Mouse (Mus musculus) forebrain, embryonic 12.5 days (tissue): ENCODE results near the gene Bdnf. TPM values are rescaled to one million over a fixed set of nuclear protein-coding genes. Genes with fewer than 3 reads are reported as not detected.
A peak's percentile ranks its signal among the peaks of the same experiment; 100 is the strongest.

ENCODE experiments used
- ATAC-seq: fragments of 200-750 bp; cut with Nextera tagmentation; 2 replicates; pipeline ENCODE4 v1.8.0; 2017; ENCODE audit warnings: moderate TSS enrichment; ENCODE audit not compliant: low FRiP score
- H3K27ac ChIP-seq: fragments of 300-500 bp; sonication (generic); 2 replicates; pipeline ENCODE4 v1.5.1; 2016; ENCODE audit warnings: mild to moderate bottlenecking
- H3K27me3 ChIP-seq: fragments of 300-500 bp; sonication (generic); 2 replicates; pipeline ENCODE4 v1.6.1; 2016; ENCODE audit warnings: mild to moderate bottlenecking
- H3K36me3 ChIP-seq: fragments of 300-500 bp; sonication (generic); replicated peaks from 2 replicates; pipeline ENCODE4 v1.6.1; 2016; ENCODE audit warnings: mild to moderate bottlenecking
- H3K4me1 ChIP-seq: fragments of 300-500 bp; sonication (generic); 2 replicates; pipeline ENCODE4 v1.6.1; 2016
- H3K4me2 ChIP-seq: fragments of 300-500 bp; sonication (generic); 2 replicates; pipeline ENCODE4 v1.6.1; 2016; ENCODE audit warnings: mild to moderate bottlenecking, moderate library complexity
- H3K4me3 ChIP-seq: fragments of 300-500 bp; sonication (generic); replicated peaks from 2 replicates; pipeline ENCODE4 v1.5.1; 2016; ENCODE audit warnings: mild to moderate bottlenecking
- H3K9ac ChIP-seq: fragments of 300-500 bp; sonication (generic); 2 replicates; pipeline ENCODE4 v1.6.1; 2016; ENCODE audit warnings: mild to moderate bottlenecking
- H3K9me3 ChIP-seq: fragments of 300-500 bp; sonication (generic); 2 replicates; pipeline ENCODE4 v1.6.1; 2016
- whole genome bisulfite sequencing: fragments of 180-500 bp; shearing (Covaris S2); methylation state at CpG from one replicate; pipeline ENCODE4 v1.1.7; 2016; 5-methylcytosine and 5-hydroxymethylcytosine counted together
- polyA plus RNA-seq: library from polyadenylated mRNA; unstranded; fragments of >200 nt; fragmentation: Nextera tagmentation; extraction: Ambion mirVana; gene quantifications from 2 replicates; pipeline ENCODE4 v1.2.1, GENCODE M21; 2016

The Bdnf gene
- polyA plus RNA-seq, 1 experiment from 2014 or later = 1.1 TPM

- H3K9me3 ChIP-seq = no peaks in the 10 kb centered on the region
- H3K4me1 ChIP-seq = peaks cover 33% of the 10 kb centered on the region
- peak overlapping the region; percentile 77 for H3K4me2 ChIP-seq
- 0 out of 2 replicates have a peak, but pooled peaks have one; percentile 24 for ATAC-seq
- whole genome bisulfite sequencing = 2% methylated on average over 34 of the region's 34 CpGs
- H3K27ac ChIP-seq = no peak overlapping the region
- H3K4me3 ChIP-seq = peak overlapping the region; percentile 51
- no peaks in the 10 kb centered on the region for H3K36me3 ChIP-seq
- peak overlapping the region; percentile 51 for H3K9ac ChIP-seq
- peaks cover 55% of the 10 kb centered on the region for H3K27me3 ChIP-seq
Measured at GRCm38 (mm10) chr2:109692266-109693177, 18.0 kb downstream of the Bdnf start.

- Histone ChIP-seq H3K4me3 (peak overlapping the region; percentile 51), H3K27me3 (peaks cover 53% of the 10 kb centered on the region), H3K9me3 (no peaks in the 10 kb centered on the region), H3K4me1 (peaks cover 34% of the 10 kb centered on the region), H3K9ac (peak overlapping the region; percentile 51), H3K27ac (no peak overlapping the region), H3K4me2 (peak overlapping the region; percentile 77), H3K36me3 (no peaks in the 10 kb centered on the region)
- WGBS = under 1% methylated on average over 62 of the region's 67 CpGs
- ATAC-seq = peak; percentile 42
Measured at GRCm38 (mm10) chr2:109693178-109694115, 18.9 kb downstream of the Bdnf start.

GRCm38 (mm10) chr2:109694116-109694837 is 19.8 kb downstream of the Bdnf start:
- H3K4me2 ChIP-seq = peak overlapping the region; percentile 77
- H3K27me3 ChIP-seq = peaks cover 56% of the 10 kb centered on the region
- peak overlapping the region; percentile 51 for H3K9ac ChIP-seq
- no peak overlapping the region for H3K27ac ChIP-seq
- under 1% methylated on average over 25 of the region's 26 CpGs for WGBS
- ATAC-seq = peak; percentile 31; the same call in 1 of the 2 replicates
- H3K36me3 ChIP-seq = no peaks in the 10 kb centered on the region
- peak overlapping the region; percentile 51 for H3K4me3 ChIP-seq
- no peaks in the 10 kb centered on the region for H3K9me3 ChIP-seq
- H3K4me1 ChIP-seq = peaks cover 34% of the 10 kb centered on the region

GRCm38 (mm10) chr2:109694838-109695225 is 20.3 kb downstream of the Bdnf start:
- peak; percentile 76 for ATAC-seq
- Histone ChIP-seq H3K27ac (no peak overlapping the region), H3K4me2 (peak overlapping the region; percentile 77), H3K27me3 (peaks cover 56% of the 10 kb centered on the region), H3K9ac (peak overlapping the region; percentile 51; the same call in 1 of the 2 replicates), H3K4me3 (peak overlapping the region; percentile 51), H3K9me3 (no peaks in the 10 kb centered on the region), H3K36me3 (no peaks in the 10 kb centered on the region), H3K4me1 (peaks cover 34% of the 10 kb centered on the region)
- 0% methylated on average over 12 of the region's 12 CpGs for WGBS

GRCm38 (mm10) chr2:109697151-109697550 is 22.7 kb downstream of the Bdnf start:
- Histone ChIP-seq H3K9me3 (no peaks in the 10 kb centered on the region), H3K4me1 (peaks cover 34% of the 10 kb centered on the region), H3K36me3 (no peaks in the 10 kb centered on the region), H3K9ac (no peak overlapping the region), H3K4me3 (no peak overlapping the region), H3K27ac (no peak overlapping the region), H3K27me3 (peaks cover 49% of the 10 kb centered on the region), H3K4me2 (peak overlapping the region; percentile 27)
- peak; percentile 19; the same call in 1 of the 2 replicates for ATAC-seq
- 0% methylated on average over 4 of the region's 4 CpGs for WGBS

GRCm38 (mm10) chr2:109700291-109700690 is 25.8 kb downstream of the Bdnf start:
- no peak overlapping the region for H3K27ac ChIP-seq
- no peak overlapping the region for H3K9ac ChIP-seq
- H3K36me3 ChIP-seq = no peaks in the 10 kb centered on the region
- peaks cover 10% of the 10 kb centered on the region; the same call in 1 of the 2 replicates for H3K4me1 ChIP-seq
- H3K9me3 ChIP-seq = no peaks in the 10 kb centered on the region
- H3K4me3 ChIP-seq = no peak overlapping the region
- H3K4me2 ChIP-seq = no peak overlapping the region
- H3K27me3 ChIP-seq = peaks cover 24% of the 10 kb centered on the region
- WGBS = 80% methylated on average over 5 of the region's 5 CpGs
- ATAC-seq = no peak

- Histone ChIP-seq H3K9me3 (no peaks in the 10 kb centered on the region), H3K4me2 (no peak overlapping the region), H3K4me1 (no peaks in the 10 kb centered on the region), H3K9ac (no peak overlapping the region), H3K27ac (no peak overlapping the region), H3K36me3 (no peaks in the 10 kb centered on the region), H3K27me3 (peaks cover 16% of the 10 kb centered on the region), H3K4me3 (no peak overlapping the region)
- ATAC-seq = no peak
- 88% methylated on average over 4 of the region's 4 CpGs for WGBS
Measured at GRCm38 (mm10) chr2:109703588-109703987, 29.1 kb downstream of the Bdnf start.

GRCm38 (mm10) chr2:109704053-109704452 is 29.6 kb downstream of the Bdnf start:
- Histone ChIP-seq H3K4me3 (no peak overlapping the region), H3K4me2 (no peak overlapping the region), H3K27me3 (peaks cover 13% of the 10 kb centered on the region), H3K27ac (no peak overlapping the region), H3K9ac (no peak overlapping the region), H3K4me1 (no peaks in the 10 kb centered on the region), H3K9me3 (no peaks in the 10 kb centered on the region), H3K36me3 (no peaks in the 10 kb centered on the region)
- ATAC-seq = no peak
- WGBS = 85% methylated on average over 5 of the region's 5 CpGs

GRCm38 (mm10) chr2:109706524-109706923 is 32.0 kb downstream of the Bdnf start:
- no peak overlapping the region for H3K27ac ChIP-seq
- H3K4me3 ChIP-seq = no peak overlapping the region
- peaks cover 7% of the 10 kb centered on the region for H3K27me3 ChIP-seq
- no peak overlapping the region for H3K9ac ChIP-seq
- 82% methylated on average over 8 of the region's 8 CpGs for WGBS
- no peaks in the 10 kb centered on the region for H3K4me1 ChIP-seq
- H3K4me2 ChIP-seq = no peak overlapping the region
- ATAC-seq = no peak
- no peaks in the 10 kb centered on the region for H3K9me3 ChIP-seq
- H3K36me3 ChIP-seq = no peaks in the 10 kb centered on the region

- Histone ChIP-seq H3K9me3 (no peaks in the 10 kb centered on the region), H3K4me2 (no peak overlapping the region), H3K27ac (no peak overlapping the region), H3K4me3 (no peak overlapping the region), H3K36me3 (no peaks in the 10 kb centered on the region), H3K4me1 (no peaks in the 10 kb centered on the region), H3K9ac (no peak overlapping the region), H3K27me3 (no peaks in the 10 kb centered on the region)
- no peak for ATAC-seq
- WGBS = 92% methylated on average over 7 of the region's 7 CpGs
Measured at GRCm38 (mm10) chr2:109709346-109709745, 34.8 kb downstream of the Bdnf start.

- ATAC-seq = no peak
- Histone ChIP-seq H3K4me1 (no peaks in the 10 kb centered on the region), H3K36me3 (no peaks in the 10 kb centered on the region), H3K9ac (no peak overlapping the region), H3K4me3 (no peak overlapping the region), H3K9me3 (no peaks in the 10 kb centered on the region), H3K4me2 (no peak overlapping the region), H3K27me3 (no peaks in the 10 kb centered on the region), H3K27ac (no peak overlapping the region)
- WGBS = 94% methylated on average over 1 of the region's 1 CpGs
Measured at GRCm38 (mm10) chr2:109711049-109711448, 36.5 kb downstream of the Bdnf start.
